Mouse (Mus musculus) brain, embryonic 14.5 days (tissue): ENCODE data around the gene Prex1.

Experiments used
- CTCF ChIP-seq: fragments of 200-500 bp; IDR thresholded peaks from 2 replicates; pipeline ENCODE4 v1.5.1; 2012; ENCODE audit warnings: inconsistent platforms, mild to moderate bottlenecking, moderate library complexity, borderline replicate concordance; ENCODE audit not compliant: insufficient read depth, insufficient read length; ENCODE audit errors: extremely low read depth
- POLR2A ChIP-seq: fragments of 200-500 bp; IDR thresholded peaks from 2 replicates; pipeline ENCODE4 v1.6.1; 2012; ENCODE audit warnings: mild to moderate bottlenecking, inconsistent platforms, borderline replicate concordance; ENCODE audit not compliant: poor library complexity, insufficient read depth, insufficient read length, severe bottlenecking; ENCODE audit errors: extremely low read depth

GRCm38 (mm10) chr2:166735469-166736001, 21.9 kb upstream of the Prex1 start:
- TF ChIP-seq POLR2A = no peak
- TF ChIP-seq CTCF = no peak
